Mouse (Mus musculus): ENCODE measurements at regions not wholly inside any gene's neighbourhood (a gene's known extent, or its start where the extent isn't known, plus 50 kb on each side); places are given as distances from the start of the nearest gene placed in this dataset.

- DNase-seq (ENCODE audit: low read depth) = no peak
Measured at GRCm38 (mm10) chr6:14298167-14298566, 426.8 kb upstream of the 2610001J05Rik start.

GRCm38 (mm10) chr6:14297428-14297827 lies 426.1 kb upstream of the 2610001J05Rik start:
- no peak for DNase-seq (ENCODE audit: low read depth)

- DNase-seq (ENCODE audit: low read depth) = no peak
Measured at GRCm38 (mm10) chr6:14290843-14291242, 419.5 kb upstream of the 2610001J05Rik start.

GRCm38 (mm10) chr6:14281476-14281875 lies 410.2 kb upstream of the 2610001J05Rik start:
- no peak for DNase-seq (ENCODE audit: low read depth)

- DNase-seq (ENCODE audit: low read depth) = no peak
Measured at GRCm38 (mm10) chr6:14261941-14262340, 390.6 kb upstream of the 2610001J05Rik start.

GRCm38 (mm10) chr6:14240331-14240730 lies 369.0 kb upstream of the 2610001J05Rik start:
- no peak for DNase-seq (ENCODE audit: low read depth)

- no peak for DNase-seq (ENCODE audit: low read depth)
Measured at GRCm38 (mm10) chr6:14239151-14239550, 367.8 kb upstream of the 2610001J05Rik start.

GRCm38 (mm10) chr6:14230823-14231222 lies 359.5 kb upstream of the 2610001J05Rik start:
- DNase-seq (ENCODE audit: low read depth) = no peak

GRCm38 (mm10) chr6:14207509-14207908 lies 336.2 kb upstream of the 2610001J05Rik start:
- DNase-seq (ENCODE audit: low read depth) = no peak

- DNase-seq (ENCODE audit: low read depth) = no peak
Measured at GRCm38 (mm10) chr6:14197107-14197506, 325.8 kb upstream of the 2610001J05Rik start.

- DNase-seq (ENCODE audit: low read depth) = no peak
Measured at GRCm38 (mm10) chr6:14195351-14195750, 324.0 kb upstream of the 2610001J05Rik start.

- no peak for DNase-seq (ENCODE audit: low read depth)
Measured at GRCm38 (mm10) chr6:14191387-14192023, 320.2 kb upstream of the 2610001J05Rik start.

GRCm38 (mm10) chr6:14185921-14186420 lies 314.7 kb upstream of the 2610001J05Rik start:
- no peak for DNase-seq (ENCODE audit: low read depth)

GRCm38 (mm10) chr6:14147370-14147769 lies 276.1 kb upstream of the 2610001J05Rik start:
- DNase-seq (ENCODE audit: low read depth) = no peak

GRCm38 (mm10) chr6:14146394-14146793 lies 275.1 kb upstream of the 2610001J05Rik start:
- DNase-seq (ENCODE audit: low read depth) = no peak

GRCm38 (mm10) chr6:14142107-14142751 lies 270.9 kb upstream of the 2610001J05Rik start:
- peak; percentile 70 for DNase-seq (ENCODE audit: low read depth)

- no peak for DNase-seq (ENCODE audit: low read depth)
Measured at GRCm38 (mm10) chr6:14130392-14131144, 259.2 kb upstream of the 2610001J05Rik start.

GRCm38 (mm10) chr6:14129394-14129793 lies 258.1 kb upstream of the 2610001J05Rik start:
- DNase-seq (ENCODE audit: low read depth) = peak; percentile 87

GRCm38 (mm10) chr6:14122311-14122710 lies 251.0 kb upstream of the 2610001J05Rik start:
- no peak for DNase-seq (ENCODE audit: low read depth)

- DNase-seq (ENCODE audit: low read depth) = no peak
Measured at GRCm38 (mm10) chr6:14121479-14121878, 250.2 kb upstream of the 2610001J05Rik start.

GRCm38 (mm10) chr6:14094907-14095306 lies 223.6 kb upstream of the 2610001J05Rik start:
- DNase-seq (ENCODE audit: low read depth) = no peak

GRCm38 (mm10) chr6:14081884-14082283 lies 210.6 kb upstream of the 2610001J05Rik start:
- DNase-seq (ENCODE audit: low read depth) = no peak

GRCm38 (mm10) chr6:14063735-14064134 lies 192.4 kb upstream of the 2610001J05Rik start:
- DNase-seq (ENCODE audit: low read depth) = no peak

Data from gonadal fat pad, adult 2 months (tissue).